Mouse (Mus musculus): ENCODE measurements at regions not wholly inside any gene's neighbourhood (a gene's known extent, or its start where the extent isn't known, plus 50 kb on each side); places are given as distances from the start of the nearest gene placed in this dataset.

- no peak for DNase-seq (ENCODE audit: low read depth, low spot score)
These were observed 202.4 kb upstream of the Sulf2 start for GRCm38 (mm10) chr2:166357824-166358223.

DNA sequence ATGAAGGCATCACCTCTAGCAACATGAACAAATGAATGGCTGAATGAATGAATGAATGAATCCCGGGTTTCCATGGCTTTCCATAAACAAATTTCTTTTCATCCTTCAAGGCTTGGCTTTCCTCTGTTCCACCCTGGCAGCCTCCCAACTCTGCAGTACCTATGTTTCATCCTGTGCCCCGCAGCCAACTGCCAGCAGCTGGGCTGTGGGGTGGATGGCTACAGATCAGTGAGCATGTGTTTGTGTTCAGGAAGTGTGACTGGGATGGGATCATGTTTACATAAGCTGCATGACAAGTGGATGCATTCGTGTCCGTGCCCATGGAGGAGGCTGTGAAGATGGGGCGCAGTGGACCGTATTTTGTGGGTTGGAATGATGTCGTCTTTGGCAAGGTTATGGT is 200.5 kb upstream of the Sulf2 start:
- DNase-seq (ENCODE audit: low read depth, low spot score), result no peak

DNA sequence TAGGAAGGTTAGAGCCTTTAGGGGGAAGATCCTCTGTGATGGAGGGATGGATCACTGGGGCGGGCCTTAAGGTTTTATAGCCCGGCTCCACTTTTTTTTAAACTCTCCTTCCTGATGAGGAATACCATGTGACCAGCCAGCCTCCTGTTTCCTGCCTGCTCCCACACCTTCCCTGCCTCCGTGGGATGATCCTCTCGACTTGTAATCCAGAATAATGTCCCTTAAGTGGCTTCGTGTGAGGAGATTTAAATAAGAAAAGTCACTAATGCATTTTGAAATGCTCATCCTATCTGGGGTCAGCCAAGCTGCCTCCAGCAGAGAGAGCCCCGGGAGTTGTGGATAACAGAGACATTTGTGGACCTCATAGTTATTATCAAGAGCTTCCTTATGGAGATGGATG is 200.0 kb upstream of the Sulf2 start:
- DNase-seq (ENCODE audit: low read depth, low spot score), result no peak

DNA sequence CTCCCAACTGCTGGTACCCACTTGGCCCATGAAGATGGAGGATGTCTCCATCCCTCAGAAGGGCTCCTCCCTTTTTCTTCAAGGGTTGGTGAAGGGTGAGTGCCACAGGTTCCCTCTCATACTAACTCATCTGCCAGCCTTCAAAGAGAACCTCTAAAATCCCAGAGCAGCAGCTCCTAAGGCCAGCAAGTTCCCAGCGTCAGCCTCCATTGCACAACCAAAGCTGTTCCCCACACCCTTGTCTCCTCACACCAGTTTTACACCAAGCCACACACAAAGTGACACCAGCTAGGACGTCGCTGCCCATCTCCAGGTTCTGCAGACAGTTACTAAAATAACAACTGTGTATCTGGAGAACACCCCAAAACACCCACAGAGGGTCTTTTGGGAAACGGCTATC is 198.9 kb upstream of the Sulf2 start:
- no peak for DNase-seq (ENCODE audit: low read depth, low spot score)

- DNase-seq (ENCODE audit: low read depth, low spot score), result no peak
These were observed 198.1 kb upstream of the Sulf2 start for GRCm38 (mm10) chr2:166353447-166354111.

GRCm38 (mm10) chr2:166351984-166352383 is 196.5 kb upstream of the Sulf2 start:
- DNase-seq (ENCODE audit: low read depth, low spot score), result no peak

DNA sequence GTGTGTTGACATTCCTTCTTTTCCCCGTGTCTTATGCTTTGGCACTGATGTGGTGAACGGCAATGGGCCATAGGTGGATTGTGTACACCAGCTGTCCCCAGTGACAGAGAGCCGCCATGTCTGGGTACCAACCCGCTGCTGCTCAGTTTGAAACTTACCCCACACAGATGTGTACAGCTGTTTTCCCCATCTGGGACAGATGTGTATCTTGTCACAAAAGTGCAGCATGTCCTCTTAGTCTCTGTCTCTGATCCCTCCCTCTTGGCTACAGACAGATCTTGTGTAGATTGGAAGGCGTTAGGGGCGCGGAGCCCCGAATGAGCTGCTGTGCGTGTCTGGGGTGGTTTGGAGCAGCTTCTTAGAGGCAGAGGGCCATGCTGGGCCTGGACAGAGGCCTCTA is 196.1 kb upstream of the Sulf2 start:
- no peak for DNase-seq (ENCODE audit: low read depth, low spot score)

DNA sequence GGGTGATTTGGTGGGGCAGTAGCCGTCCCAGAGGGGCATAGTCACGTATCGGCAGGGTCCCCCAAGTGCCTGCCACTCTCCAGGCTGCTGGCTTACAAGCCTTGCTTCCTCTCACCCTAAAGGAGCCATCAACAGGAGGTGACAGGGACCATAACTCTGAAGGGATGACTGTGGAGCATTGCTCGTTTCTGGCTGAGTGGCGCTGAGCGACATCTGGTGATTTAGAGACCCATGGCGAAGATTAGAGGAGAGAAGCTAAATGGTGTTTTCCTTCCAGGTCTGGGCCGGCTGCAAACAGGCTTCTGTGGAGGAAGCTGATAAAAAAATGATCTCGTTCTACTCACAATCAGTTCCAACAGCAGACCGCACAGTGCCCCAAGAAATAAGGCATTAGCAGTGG is 193.2 kb upstream of the Sulf2 start:
- peak; percentile 62 for DNase-seq (ENCODE audit: low read depth, low spot score)

- peak; percentile 74 for DNase-seq (ENCODE audit: low read depth, low spot score)
These were observed 191.1 kb upstream of the Sulf2 start for GRCm38 (mm10) chr2:166346421-166347182.

DNA sequence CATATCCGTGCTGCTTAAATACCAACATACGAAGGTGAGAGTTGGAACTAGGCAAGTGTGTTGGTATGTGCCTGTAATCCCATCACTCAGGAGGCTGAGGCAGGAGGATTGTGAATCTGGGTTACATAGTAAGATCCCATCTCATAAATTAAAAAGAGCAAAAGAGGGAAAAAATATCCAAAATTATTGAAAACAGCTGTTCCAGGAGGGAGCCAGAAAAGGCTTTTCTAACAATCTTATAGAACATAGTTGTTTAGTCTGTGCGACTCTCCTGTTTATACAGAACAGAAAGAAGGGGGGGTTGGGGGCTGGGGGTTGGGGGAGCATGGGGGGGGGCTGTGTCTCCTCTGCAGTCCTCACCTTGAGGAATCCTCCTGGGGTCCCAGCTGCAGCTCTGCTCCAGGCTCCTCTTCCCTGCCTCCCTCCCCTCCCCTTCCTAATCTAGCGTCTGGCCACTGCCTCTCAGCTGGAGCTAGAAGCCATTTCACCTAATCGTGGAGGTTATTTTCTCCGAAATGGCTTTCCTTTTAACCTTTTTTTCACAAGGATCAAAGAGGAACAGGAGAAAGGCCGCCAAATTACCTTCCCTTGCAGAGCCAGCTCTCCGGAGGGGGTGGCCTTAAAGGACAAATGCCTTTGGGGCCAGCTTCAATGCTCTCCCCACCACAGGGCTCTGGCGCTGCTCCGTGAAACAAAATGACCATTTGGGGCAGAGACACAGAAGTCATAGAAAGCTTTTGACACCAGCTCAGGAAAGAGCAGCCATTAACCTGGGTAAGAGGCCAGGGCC is 188.3 kb upstream of the Sulf2 start:
- no peak for DNase-seq (ENCODE audit: low read depth, low spot score)

DNA sequence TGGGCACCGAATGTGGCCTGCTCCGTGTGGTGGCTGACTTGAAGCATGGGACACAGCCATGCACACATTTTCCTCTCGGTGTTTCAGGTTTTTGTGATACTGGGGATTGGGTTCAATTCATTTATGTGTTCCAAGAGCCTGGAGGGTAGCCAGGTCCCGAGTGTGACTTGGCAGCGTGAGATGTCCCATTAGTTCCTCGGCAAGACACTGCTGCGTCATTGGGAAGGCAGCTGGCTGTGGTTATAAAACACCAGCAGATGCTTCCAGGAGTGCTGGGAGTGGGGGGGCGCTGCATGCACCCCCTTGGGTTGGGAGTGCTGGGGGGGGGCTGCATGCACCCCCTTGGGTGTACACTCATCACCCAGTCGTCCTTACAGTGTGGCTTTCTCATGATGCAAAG is 186.9 kb upstream of the Sulf2 start:
- DNase-seq (ENCODE audit: low read depth, low spot score), result no peak

- DNase-seq (ENCODE audit: low read depth, low spot score), result no peak
These were observed 184.7 kb upstream of the Sulf2 start for GRCm38 (mm10) chr2:166340196-166340595.

DNA sequence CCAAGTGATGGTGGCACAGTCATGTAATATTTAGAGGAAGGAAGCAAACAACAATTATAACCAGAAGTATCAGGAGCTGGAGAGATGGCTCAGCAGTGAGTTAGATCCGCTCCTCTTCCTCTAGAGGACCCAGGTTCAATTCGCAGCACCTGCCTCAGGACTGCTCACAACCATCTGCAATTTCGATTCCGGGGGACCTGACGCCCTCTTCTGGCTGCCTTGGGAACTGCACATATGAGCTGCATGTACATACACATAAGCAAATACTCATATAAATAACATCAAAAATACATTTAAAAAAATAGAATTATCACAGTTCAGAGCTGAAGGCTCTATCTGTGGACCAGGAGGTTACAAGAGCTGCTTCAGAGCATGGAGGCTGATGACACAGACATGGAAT is 184.0 kb upstream of the Sulf2 start:
- DNase-seq (ENCODE audit: low read depth, low spot score), result no peak

- DNase-seq (ENCODE audit: low read depth, low spot score), result no peak
These were observed 183.1 kb upstream of the Sulf2 start for GRCm38 (mm10) chr2:166338396-166339085.

- no peak for DNase-seq (ENCODE audit: low read depth, low spot score)
These were observed 182.2 kb upstream of the Sulf2 start for GRCm38 (mm10) chr2:166337666-166338065.

GRCm38 (mm10) chr2:166335702-166336101 is 180.2 kb upstream of the Sulf2 start:
- DNase-seq (ENCODE audit: low read depth, low spot score), result no peak

DNA sequence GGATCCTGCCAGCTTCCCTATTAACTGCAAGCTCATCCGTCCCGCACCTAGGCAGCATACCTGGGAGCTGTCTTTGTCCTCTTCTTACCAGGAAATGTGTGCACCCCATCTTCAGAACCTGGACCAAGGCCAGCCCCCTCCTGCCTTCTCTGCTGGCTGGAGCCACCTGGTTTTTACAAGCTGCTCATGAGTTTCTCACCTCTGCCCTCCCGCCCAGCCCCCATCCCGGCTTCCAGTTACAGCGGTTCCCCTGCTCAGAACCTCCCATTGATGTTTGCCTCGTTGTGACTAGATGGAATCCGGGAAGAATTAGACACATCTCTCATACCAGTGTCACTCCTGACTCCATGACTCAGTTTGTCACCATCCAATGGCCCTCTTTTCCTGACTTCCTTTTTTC is 179.1 kb upstream of the Sulf2 start:
- DNase-seq (ENCODE audit: low read depth, low spot score), result no peak

DNA sequence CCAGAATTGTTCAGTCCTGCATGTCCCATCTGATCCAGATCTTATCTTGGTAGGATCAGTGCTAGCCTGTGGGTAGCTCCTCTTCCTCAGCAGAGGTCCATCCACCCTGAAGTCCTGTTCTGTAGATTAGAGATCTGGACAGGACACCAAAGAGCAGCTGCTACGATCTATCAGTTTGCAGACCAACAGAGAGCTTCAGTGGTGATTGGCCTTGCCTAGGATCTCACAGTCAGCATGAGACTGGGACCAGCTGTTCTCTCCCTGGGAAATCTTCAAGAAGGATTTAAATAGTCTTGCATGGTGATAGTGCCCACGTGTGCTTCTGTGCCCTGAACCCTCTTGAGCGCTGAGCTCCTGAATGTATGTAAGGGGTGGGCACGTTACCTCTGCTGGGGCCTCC is 178.4 kb upstream of the Sulf2 start:
- no peak for DNase-seq (ENCODE audit: low read depth, low spot score)

GRCm38 (mm10) chr2:166332748-166333417 is 177.4 kb upstream of the Sulf2 start:
- DNase-seq (ENCODE audit: low read depth, low spot score), result peak; percentile 61

- no peak for DNase-seq (ENCODE audit: low read depth, low spot score)
These were observed 175.7 kb upstream of the Sulf2 start for GRCm38 (mm10) chr2:166331192-166331591.

DNA sequence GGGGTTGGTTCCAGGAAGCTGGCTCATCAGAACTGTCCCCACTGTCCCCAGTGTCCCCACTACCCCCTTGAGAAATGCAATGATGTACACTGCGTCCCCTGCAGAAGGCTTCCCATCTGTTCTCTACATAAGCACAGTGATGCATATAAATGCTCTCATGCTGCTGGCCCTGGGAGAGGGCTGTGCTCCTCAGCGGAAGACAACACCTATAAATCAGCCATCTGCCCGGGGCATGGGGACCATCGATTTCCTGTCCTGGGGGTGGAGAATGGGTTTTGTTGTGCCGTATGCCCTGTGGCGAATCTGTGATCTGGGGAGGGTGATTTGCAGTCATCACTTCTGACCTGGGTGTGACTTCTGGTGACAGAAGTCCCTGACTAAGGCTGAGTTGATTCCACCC is 174.9 kb upstream of the Sulf2 start:
- DNase-seq (ENCODE audit: low read depth, low spot score), result peak; percentile 87
